Mouse (Mus musculus): ENCODE data around the gene Fads2.

DNA sequence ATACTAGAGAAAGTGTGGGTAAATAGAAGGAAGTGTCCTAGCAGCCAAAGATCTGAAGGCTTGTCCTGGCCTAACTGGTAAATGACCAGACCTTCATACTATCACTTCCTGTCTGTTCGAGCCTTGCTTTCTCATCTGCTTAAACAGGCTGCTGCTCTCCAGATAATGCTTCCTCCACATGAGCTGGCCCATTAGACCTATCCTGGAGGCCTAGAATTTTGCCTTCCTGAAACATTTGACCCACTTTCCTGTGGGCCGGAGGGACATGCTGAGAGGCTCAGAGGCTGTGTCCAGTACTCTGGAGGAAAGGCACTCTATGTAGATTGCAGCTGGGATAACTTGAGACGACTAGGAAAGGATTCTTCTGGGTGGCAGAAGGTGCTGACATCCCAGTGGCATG, 19.4 kb downstream of the Fads2 start:
- TF ChIP-seq CTCF (conservative IDR thresholded peaks at IDR 0.05; ENCODE audit: low read length) (no peak), NANOG (IDR thresholded peaks at IDR 0.05; ENCODE audit: borderline replicate concordance, low read length) (no peak)
